Mouse (Mus musculus): ENCODE data around the gene Slc31a1.

DNA sequence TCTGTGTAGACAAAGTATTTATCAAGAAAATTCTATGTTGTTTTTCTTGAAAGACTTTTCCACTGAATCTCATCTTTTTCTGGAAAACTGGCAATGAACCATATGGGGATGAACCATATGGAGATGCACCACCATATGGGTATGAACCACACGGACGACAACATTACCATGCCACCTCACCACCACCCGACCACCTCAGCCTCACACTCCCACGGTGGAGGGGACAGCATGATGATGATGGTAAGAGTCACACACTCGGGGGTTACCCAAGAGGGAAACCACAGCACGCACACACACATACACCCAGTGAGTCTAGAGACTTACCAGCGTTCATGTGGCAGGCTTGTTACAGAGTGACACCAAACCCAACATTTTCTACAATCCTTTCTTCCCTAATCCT, 24.9 kb downstream of the Slc31a1 start:
- TF ChIP-seq POLR2A (IDR thresholded peaks at IDR 0.05; ENCODE audit: borderline replicate concordance, extremely low read depth, low read depth, low read length) (no peak), CTCF (IDR thresholded peaks at IDR 0.05; ENCODE audit: insufficient read depth, low read length) (no peak)

All from lung, adult 2 months (tissue).